Mouse (Mus musculus) heart, postnatal 0 days (tissue): Measurements from ENCODE around the gene Sfxn3.

Source experiments
- CTCF ChIP-seq: IDR thresholded peaks from 2 replicates; pipeline ENCODE4 v1.5.1; 2016; ENCODE audit warnings: antibody characterized with exemption, control low read depth, low read depth
- EP300 ChIP-seq: IDR thresholded peaks from 2 replicates; pipeline ENCODE4 v1.6.1; 2016; ENCODE audit warnings: antibody characterized with exemption, low read depth

GRCm38 (mm10) chr19:45057724-45058112 is 10.4 kb downstream of the Sfxn3 start:
- TF ChIP-seq CTCF (no peak; the same call in 1 of the 2 replicates), EP300 (no peak)
